Mouse (Mus musculus): ENCODE measurements at regions not wholly inside any gene's neighbourhood (a gene's known extent, or its start where the extent isn't known, plus 50 kb on each side); places are given as distances from the start of the nearest gene placed in this dataset.

DNA sequence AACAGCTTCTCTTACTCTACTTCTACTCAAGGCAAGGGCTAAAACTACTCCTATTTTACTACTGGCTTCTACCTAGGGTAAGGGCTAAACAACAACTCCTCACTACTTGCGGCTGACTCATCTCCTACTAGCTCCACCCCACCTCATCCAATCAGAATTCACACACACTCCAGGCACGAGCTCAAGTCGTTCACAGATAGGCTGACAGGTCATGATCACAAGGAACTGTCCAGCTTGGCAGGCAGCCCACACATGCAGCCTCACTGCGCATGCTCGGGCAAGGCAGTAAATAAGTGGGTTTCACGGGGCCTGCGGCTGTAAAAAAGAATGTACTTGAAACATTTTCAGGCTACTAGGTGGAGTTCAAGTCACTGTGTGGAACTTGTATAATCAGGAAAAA lies 197.6 kb downstream of the Ccdc50 start:
- no peak for DNase-seq (ENCODE audit: low read depth, low spot score)

DNA sequence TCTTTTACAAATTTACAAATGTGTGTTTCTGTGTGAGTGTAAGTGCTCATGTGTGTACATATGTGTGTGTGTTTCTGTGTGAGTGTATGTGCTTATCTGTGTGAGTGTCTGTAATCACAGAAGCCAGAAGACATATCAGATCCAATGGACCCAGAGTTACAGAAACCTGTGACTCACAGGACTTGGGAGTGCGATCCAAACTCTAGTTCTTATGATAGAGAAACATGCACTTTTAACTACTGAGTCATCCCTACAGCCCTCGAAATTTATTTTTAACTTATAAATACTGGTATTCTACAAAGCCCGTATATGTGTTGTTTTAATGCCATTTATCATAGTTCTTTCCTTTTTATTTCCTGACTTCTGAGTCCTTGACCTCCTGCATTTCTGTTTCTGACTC lies 220.7 kb downstream of the Ccdc50 start:
- DNase-seq (ENCODE audit: low read depth, low spot score), result peak; percentile 58

DNA sequence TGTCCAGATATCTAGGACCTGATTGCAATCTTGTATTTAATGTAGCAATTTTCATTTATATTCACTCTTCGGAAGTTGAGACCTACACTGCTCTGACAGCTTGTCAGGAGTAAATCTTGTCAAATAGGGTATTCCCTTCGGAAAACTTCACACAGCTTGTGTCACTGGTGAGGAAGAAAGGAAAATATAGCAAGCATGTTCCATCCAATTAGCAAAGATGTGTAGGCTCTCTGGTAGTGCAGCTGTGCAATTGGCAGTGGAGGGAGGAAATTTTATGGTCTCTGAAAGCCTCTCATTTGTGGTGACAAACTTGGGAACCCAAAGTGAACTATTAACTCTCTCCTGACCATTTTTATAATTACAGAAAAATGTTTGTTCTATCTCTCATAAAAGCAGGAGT lies 252.6 kb downstream of the Ccdc50 start:
- DNase-seq (ENCODE audit: low read depth, low spot score), result peak; percentile 34

DNA sequence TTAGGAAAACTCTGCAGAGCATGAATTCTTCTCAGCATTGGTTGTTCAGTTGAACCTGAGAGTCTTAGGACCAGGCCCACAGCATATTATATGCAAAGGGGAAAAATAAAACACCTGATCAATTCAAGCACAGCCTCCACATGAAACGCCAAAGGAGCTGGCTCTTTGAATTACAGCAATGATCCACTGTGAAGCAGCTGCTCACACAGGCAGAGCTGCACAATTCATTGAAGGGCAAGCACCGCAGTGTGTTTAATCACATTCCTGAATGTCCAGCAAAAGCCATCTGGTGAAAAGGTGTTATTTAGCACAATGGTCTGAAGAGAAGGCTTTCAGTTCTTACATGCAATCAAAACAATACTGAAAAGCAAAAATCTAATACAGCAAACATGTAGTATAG lies 289.6 kb downstream of the Ccdc50 start:
- no peak for DNase-seq (ENCODE audit: low read depth, low spot score)

DNA sequence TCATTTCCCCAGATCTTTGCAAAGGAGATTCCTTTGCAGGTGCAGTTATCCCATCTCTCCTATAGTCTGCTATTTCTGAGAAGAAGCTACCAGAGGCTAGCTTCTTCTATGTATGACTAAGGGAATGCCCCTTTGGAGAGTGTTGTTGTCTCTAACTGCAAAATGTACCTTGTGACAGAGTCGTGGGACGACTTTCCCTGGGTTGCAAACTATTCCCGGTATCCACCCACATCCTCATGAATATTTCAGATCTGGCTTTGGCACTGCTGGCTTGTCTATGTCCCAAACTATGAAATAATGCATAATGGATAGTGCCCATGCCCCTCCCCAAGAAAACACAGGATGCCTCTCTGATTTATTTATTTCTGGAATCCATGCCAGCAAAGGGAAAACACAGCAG lies 294.3 kb downstream of the Ccdc50 start:
- peak; percentile 84 for DNase-seq (ENCODE audit: low read depth, low spot score)

DNA sequence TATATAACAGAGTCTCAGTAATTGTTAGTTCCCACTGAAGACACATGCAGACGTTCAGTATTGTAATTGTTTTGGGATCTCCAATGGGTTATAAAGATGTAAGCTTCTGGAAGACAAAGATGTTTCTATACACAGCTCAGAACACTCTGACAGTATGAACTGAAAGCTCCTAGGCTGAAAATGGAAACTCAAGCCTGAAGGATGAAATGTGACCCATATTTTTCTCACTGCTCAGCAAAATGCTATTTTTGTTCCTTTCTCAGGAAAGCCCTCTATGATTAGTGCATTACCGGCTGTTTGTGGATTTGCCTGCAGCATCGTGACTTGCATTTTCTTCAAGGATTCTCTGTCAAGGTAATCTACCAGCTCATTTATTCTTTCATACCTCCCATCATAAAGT lies 295.2 kb downstream of the Ccdc50 start:
- peak; percentile 69 for DNase-seq (ENCODE audit: low read depth, low spot score)

DNA sequence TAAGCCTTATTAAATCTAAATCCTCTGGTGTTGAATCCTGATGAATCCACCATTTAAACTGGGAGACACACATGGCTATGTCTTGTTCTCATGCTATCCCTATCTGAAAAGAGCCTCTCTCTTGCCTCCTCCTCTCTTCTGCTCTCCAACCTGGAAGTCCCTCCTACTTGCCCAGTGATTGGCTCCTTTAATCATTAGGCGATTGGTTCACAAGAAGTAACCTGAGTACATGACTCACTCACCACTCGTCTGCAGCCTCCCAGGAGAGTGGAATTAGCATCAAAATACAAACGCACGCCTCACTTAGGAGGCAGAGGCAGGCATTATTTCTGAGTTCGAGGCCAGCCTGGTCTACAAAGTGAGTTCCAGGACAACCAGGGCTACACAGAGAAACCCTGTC lies 321.3 kb downstream of the Ccdc50 start:
- no peak for DNase-seq (ENCODE audit: low read depth, low spot score)

DNA sequence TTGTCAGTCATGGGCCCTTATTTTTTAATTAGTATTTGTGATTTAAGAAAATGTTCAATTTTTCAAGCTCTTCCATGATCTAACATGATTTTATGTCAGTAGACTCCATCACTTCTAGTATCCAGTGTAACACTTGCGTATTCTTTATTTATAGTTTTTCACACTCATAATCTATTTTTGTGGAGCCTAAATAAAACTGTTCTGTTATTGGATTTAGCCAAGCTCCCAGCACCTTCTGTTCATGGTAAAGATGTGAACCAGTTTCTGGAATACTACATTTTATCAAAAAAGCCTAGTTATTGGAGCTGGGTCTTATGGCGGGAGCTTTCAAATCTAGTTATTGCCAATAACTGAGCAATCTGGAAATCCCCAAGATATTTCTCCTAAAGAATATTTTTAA lies 334.8 kb downstream of the Ccdc50 start:
- DNase-seq (ENCODE audit: low read depth, low spot score), result peak; percentile 31
